Mouse (Mus musculus) forebrain, embryonic 12.5 days (tissue): ENCODE results near the gene Lrrc59. TPM values are rescaled to one million over a fixed set of nuclear protein-coding genes. Genes with fewer than 3 reads are reported as not detected.

Source experiments
- ATAC-seq: fragments of 200-750 bp; cut with Nextera tagmentation; 2 replicates; pipeline ENCODE4 v1.8.0; 2017; ENCODE audit warnings: moderate TSS enrichment; ENCODE audit not compliant: low FRiP score
- H3K27ac ChIP-seq: fragments of 300-500 bp; sonication (generic); 2 replicates; pipeline ENCODE4 v1.5.1; 2016; ENCODE audit warnings: mild to moderate bottlenecking
- H3K27me3 ChIP-seq: fragments of 300-500 bp; sonication (generic); 2 replicates; pipeline ENCODE4 v1.6.1; 2016; ENCODE audit warnings: mild to moderate bottlenecking
- H3K36me3 ChIP-seq: fragments of 300-500 bp; sonication (generic); replicated peaks from 2 replicates; pipeline ENCODE4 v1.6.1; 2016; ENCODE audit warnings: mild to moderate bottlenecking
- H3K4me1 ChIP-seq: fragments of 300-500 bp; sonication (generic); 2 replicates; pipeline ENCODE4 v1.6.1; 2016
- H3K4me2 ChIP-seq: fragments of 300-500 bp; sonication (generic); 2 replicates; pipeline ENCODE4 v1.6.1; 2016; ENCODE audit warnings: mild to moderate bottlenecking, moderate library complexity
- H3K4me3 ChIP-seq: fragments of 300-500 bp; sonication (generic); replicated peaks from 2 replicates; pipeline ENCODE4 v1.5.1; 2016; ENCODE audit warnings: mild to moderate bottlenecking
- H3K9ac ChIP-seq: fragments of 300-500 bp; sonication (generic); 2 replicates; pipeline ENCODE4 v1.6.1; 2016; ENCODE audit warnings: mild to moderate bottlenecking
- H3K9me3 ChIP-seq: fragments of 300-500 bp; sonication (generic); 2 replicates; pipeline ENCODE4 v1.6.1; 2016
- WGBS: fragments of 180-500 bp; shearing (Covaris S2); methylation state at CpG from one replicate; pipeline ENCODE4 v1.1.7; 2016; 5-methylcytosine and 5-hydroxymethylcytosine counted together
- polyA plus RNA-seq: library from polyadenylated mRNA; unstranded; fragments of >200 nt; fragmentation: Nextera tagmentation; extraction: Ambion mirVana; gene quantifications from 2 replicates; pipeline ENCODE4 v1.2.1, GENCODE M21; 2016

Gene Lrrc59
- 218 and 229 TPM in 2 replicates for polyA plus RNA-seq

DNA sequence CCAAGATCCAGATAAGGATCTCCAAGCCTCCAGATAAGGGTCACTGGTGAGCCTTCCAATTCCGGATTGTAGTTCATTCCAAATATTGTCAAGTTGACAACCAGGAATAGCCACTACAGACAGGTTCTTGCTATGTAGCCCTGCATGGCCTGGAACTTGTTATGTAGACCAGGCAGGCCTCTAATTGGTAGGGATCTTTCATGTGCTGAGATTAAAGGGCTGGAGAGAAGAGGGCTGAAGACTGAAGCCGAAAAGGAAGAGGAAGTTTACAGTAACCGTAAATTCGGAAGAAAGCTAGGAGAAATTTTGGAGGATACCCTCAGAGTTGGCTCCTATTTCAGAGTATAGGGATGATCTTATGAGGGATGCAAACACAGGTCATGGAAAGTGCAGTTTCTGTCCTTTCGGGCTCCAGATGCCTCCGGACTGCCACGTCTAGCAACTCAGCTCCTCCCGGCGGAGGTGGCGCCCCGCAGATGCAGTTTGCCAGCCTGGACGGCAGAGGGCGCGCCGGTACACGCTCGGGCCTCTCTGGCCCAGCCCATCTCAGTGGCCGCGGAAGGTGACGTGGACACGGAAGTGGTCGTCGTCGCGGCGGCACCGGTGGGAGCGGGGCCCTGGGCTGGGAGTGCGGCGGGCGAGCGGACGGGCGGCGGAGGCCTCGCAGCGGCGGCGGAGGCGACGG, at the start of gene Lrrc59:
Gene Lrrc59, plus strand, starts transcription at position 569 of the 685 bp plus-strand sequence.
- H3K4me2 ChIP-seq, result peak within 1 kb of the TSS; percentile 86
- no peaks in the 10 kb centered on the region for H3K27me3 ChIP-seq
- peak within 1 kb of the TSS; percentile 89 for H3K9ac ChIP-seq
- peak; percentile 99 for ATAC-seq
- WGBS, result 6% methylated on average over 41 of the region's 41 CpGs
- peak within 1 kb of the TSS; percentile 66; the same call in 1 of the 2 replicates for H3K27ac ChIP-seq
- H3K4me3 ChIP-seq, result peak within 1 kb of the TSS; percentile 94
- peaks cover 30% of the 10 kb centered on the region for H3K36me3 ChIP-seq
- H3K9me3 ChIP-seq, result no peaks in the 10 kb centered on the region
- peaks cover 15% of the 10 kb centered on the region for H3K4me1 ChIP-seq

DNA sequence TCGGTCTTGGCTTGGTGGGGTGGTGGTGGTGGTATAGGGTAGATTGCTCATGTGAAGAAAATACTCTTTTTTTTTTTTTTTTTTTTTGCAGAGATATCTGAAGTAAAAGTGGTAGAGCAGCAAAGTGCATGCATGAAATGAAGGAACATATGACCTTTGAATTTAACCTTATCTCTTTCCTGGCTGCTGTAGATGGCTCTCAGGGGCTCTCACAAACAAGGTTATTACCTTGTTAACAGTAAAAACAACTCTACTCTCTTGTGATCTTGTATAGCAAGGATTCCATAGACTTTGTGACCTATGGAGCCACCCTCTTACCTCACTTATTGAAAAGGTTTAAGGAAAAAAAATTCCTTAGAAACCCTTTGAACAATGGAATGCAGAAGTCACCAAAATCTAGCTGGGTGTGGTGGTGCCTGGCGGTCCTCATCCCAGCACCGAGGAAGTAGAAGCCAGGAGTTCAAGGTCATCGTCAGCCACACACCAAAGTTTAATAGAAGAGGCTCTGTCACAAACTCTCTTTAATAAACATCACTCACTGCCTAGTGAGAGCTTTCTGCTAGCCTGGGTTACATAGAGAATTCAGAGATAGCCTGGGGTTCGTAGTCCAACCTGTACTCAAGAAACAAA, 49.3 kb upstream of the Lrrc59 start:
- Histone ChIP-seq H3K27me3 (no peaks in the 10 kb centered on the region), H3K4me2 (no peak overlapping the region), H3K4me3 (no peak overlapping the region), H3K36me3 (no peaks in the 10 kb centered on the region), H3K4me1 (no peaks in the 10 kb centered on the region), H3K27ac (no peak overlapping the region), H3K9ac (no peak overlapping the region), H3K9me3 (no peaks in the 10 kb centered on the region)
- ATAC-seq, result no peak
- WGBS, result 91% methylated on average over 5 of the region's 5 CpGs

GRCm38 (mm10) chr11:94585091-94585490, 44.5 kb upstream of the Lrrc59 start:
- 96% methylated on average over 9 of the region's 9 CpGs for WGBS

GRCm38 (mm10) chr11:94587511-94587910, 42.1 kb upstream of the Lrrc59 start:
- H3K4me1 ChIP-seq, result 0 out of 2 replicates have a peak, but pooled peaks cover 4% of the 10 kb centered on the region
- ATAC-seq, result no peak
- H3K4me3 ChIP-seq, result no peak overlapping the region
- H3K9ac ChIP-seq, result no peak overlapping the region
- no peaks in the 10 kb centered on the region for H3K36me3 ChIP-seq
- no peak overlapping the region for H3K4me2 ChIP-seq
- 84% methylated on average over 6 of the region's 6 CpGs for WGBS
- no peak overlapping the region for H3K27ac ChIP-seq
- no peaks in the 10 kb centered on the region for H3K9me3 ChIP-seq
- H3K27me3 ChIP-seq, result no peaks in the 10 kb centered on the region

More at GRCm38 (mm10) chr11:94585091-94585490, 44.5 kb upstream of the Lrrc59 start:
- Histone ChIP-seq H3K36me3 (no peaks in the 10 kb centered on the region), H3K27ac (no peak overlapping the region), H3K9ac (no peak overlapping the region), H3K4me1 (no peaks in the 10 kb centered on the region), H3K4me3 (no peak overlapping the region), H3K4me2 (no peak overlapping the region), H3K27me3 (no peaks in the 10 kb centered on the region), H3K9me3 (no peaks in the 10 kb centered on the region)
- no peak for ATAC-seq

- no peaks in the 10 kb centered on the region for H3K9me3 ChIP-seq
- 70% methylated on average over 7 of the region's 7 CpGs for WGBS
- peaks cover 8% of the 10 kb centered on the region for H3K4me1 ChIP-seq
- no peaks in the 10 kb centered on the region for H3K36me3 ChIP-seq
- no peak overlapping the region for H3K27ac ChIP-seq
- H3K4me3 ChIP-seq, result no peak overlapping the region
- no peak overlapping the region for H3K9ac ChIP-seq
- no peak overlapping the region for H3K4me2 ChIP-seq
- H3K27me3 ChIP-seq, result 0 out of 2 replicates have a peak, but pooled peaks cover 5% of the 10 kb centered on the region
- no peak for ATAC-seq
Measured at GRCm38 (mm10) chr11:94596311-94596852, 33.2 kb upstream of the Lrrc59 start.

DNA sequence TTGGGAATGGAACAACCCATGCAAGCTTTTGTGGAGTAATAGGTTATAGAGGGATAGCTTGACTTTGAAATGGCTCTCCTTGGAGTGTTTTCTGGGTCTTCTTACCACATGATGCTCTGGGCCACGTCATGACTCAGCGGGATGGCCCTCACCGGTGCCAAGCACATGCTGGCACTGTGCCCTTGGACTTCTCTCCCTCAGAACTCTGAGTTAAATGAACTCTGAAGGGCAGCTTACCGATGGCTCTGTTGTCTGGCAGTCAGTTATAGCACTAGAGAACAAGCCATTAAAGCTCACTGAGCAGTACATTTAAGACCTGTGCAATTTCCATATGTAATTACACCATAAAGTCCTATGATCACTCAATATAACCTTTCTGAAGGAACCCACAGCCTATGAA, 32.2 kb upstream of the Lrrc59 start:
- no peak for ATAC-seq
- Histone ChIP-seq H3K4me1 (peaks cover 15% of the 10 kb centered on the region), H3K27ac (no peak overlapping the region), H3K27me3 (peaks cover 9% of the 10 kb centered on the region; the same call in 1 of the 2 replicates), H3K4me2 (no peak overlapping the region), H3K9me3 (no peaks in the 10 kb centered on the region), H3K9ac (no peak overlapping the region), H3K4me3 (no peak overlapping the region), H3K36me3 (no peaks in the 10 kb centered on the region)
- 92% methylated on average over 4 of the region's 4 CpGs for WGBS

DNA sequence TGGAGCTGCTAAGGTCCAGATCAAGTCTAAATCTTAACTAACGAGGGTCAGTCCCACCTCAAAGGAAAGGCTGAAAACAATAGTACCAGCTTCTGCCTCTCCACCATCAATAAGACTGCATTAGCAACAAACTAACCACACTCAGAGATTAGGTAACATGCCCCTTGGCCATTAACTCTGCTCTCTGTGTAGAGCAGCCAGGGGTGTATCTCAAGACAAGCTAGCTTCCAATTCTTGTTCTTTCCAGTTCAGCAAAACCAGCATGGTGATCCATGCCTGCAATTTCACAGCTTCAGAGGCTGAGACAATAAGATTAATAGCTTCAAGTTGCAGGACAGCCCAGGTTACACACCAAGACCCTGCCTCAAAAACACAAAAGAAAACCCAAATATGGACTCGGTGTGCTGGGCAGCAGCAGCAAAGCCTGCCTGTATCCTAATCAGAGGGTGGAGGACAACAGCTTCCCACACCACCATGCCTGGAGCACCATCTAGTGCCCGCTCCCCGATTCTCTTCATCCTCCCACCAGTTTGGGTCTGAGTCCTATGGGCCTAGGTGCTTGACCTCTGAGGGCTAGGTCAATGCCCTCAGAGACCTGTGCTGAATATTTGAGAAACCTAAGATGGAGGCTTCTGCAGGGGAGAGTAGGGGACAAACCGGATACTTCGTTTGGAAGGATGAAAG, 31.0 kb upstream of the Lrrc59 start:
- H3K4me1 ChIP-seq, result peaks cover 15% of the 10 kb centered on the region
- no peaks in the 10 kb centered on the region for H3K36me3 ChIP-seq
- no peak overlapping the region for H3K4me3 ChIP-seq
- 72% methylated on average over 6 of the region's 6 CpGs for WGBS
- H3K9me3 ChIP-seq, result no peaks in the 10 kb centered on the region
- H3K4me2 ChIP-seq, result no peak overlapping the region
- peaks cover 13% of the 10 kb centered on the region; the same call in 1 of the 2 replicates for H3K27me3 ChIP-seq
- no peak overlapping the region for H3K9ac ChIP-seq
- no peak for ATAC-seq
- H3K27ac ChIP-seq, result no peak overlapping the region

DNA sequence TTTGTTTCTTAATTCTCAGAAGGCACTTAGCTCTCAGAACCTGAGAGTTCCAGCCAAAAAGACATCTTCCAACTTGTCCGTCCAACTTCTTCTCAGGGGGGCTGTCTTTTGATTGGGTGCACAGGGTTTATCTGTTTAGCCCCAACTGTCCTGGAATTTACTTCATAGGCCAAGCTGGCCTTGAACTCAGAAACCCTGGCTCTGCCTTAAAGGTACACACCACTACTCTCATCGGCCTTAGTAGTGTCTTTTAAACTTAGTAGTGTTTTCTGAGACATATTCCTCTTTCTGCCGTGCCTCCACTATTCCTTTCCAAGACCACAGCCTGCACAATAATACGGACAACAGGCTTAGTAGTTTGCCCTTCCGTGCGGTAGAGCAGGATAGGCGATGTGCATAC, 29.1 kb upstream of the Lrrc59 start:
- H3K4me1 ChIP-seq, result peaks cover 15% of the 10 kb centered on the region
- H3K27me3 ChIP-seq, result peaks cover 13% of the 10 kb centered on the region; the same call in 1 of the 2 replicates
- ATAC-seq, result no peak
- H3K27ac ChIP-seq, result no peak overlapping the region
- H3K9me3 ChIP-seq, result no peaks in the 10 kb centered on the region
- H3K4me3 ChIP-seq, result no peak overlapping the region
- 90% methylated on average over 7 of the region's 7 CpGs for WGBS
- H3K36me3 ChIP-seq, result no peaks in the 10 kb centered on the region
- H3K4me2 ChIP-seq, result 0 out of 2 replicates have a peak overlapping the region, but pooled peaks have one; percentile 79
- no peak overlapping the region for H3K9ac ChIP-seq

- Histone ChIP-seq H3K9me3 (no peaks in the 10 kb centered on the region), H3K4me2 (peak within 1 kb of the TSS; percentile 79), H3K4me1 (peaks cover 15% of the 10 kb centered on the region), H3K4me3 (peak within 1 kb of the TSS; percentile 47), H3K36me3 (no peaks in the 10 kb centered on the region), H3K27ac (no peak within 1 kb of the TSS; the same call in none of the 2 replicates), H3K9ac (peak within 1 kb of the TSS; percentile 65), H3K27me3 (peaks cover 13% of the 10 kb centered on the region; the same call in 1 of the 2 replicates)
- ATAC-seq, result peak; percentile 89
- WGBS, result under 1% methylated on average over 50 of the region's 52 CpGs
Measured at GRCm38 (mm10) chr11:94601321-94602281, 28.0 kb upstream of the Lrrc59 start, which contains the start of gene Acsf2. Acsf2 (minus strand) TSS chr11:94601871.

DNA sequence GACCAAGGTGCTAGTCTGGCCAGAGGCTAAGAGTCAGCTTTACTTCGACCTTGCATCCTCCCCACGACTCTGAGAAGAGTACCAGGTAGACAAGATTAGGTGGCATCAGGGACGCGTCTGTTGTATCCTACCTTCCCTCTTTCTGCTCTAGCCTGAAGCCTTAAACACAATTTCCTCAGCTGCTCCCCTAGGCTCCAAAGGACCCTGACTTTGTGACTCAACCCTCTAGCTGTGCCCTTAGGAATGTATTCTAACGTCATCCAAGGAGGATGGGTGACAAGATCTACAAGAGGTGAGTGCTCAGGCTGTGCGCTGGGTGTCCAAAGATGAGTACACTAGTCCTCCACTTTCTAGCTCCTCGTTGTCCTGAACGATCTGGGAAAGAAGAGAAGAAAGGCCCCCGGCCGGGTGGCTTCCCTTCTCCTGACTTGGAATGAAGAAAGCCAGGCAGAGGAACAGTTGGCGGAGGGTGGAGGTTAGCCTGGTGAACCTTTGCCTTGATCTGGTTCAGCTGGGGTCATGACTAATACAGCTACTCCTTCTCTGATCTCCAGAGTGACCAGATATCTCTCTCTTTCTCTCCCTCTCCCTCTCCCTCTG, 27.1 kb upstream of the Lrrc59 start:
- H3K27me3 ChIP-seq, result peaks cover 13% of the 10 kb centered on the region; the same call in 1 of the 2 replicates
- H3K36me3 ChIP-seq, result no peaks in the 10 kb centered on the region
- no peaks in the 10 kb centered on the region for H3K9me3 ChIP-seq
- H3K9ac ChIP-seq, result no peak overlapping the region
- no peak overlapping the region for H3K27ac ChIP-seq
- H3K4me2 ChIP-seq, result peak overlapping the region; percentile 79
- H3K4me1 ChIP-seq, result peaks cover 15% of the 10 kb centered on the region
- H3K4me3 ChIP-seq, result peak overlapping the region; percentile 47; the same call in 1 of the 2 replicates
- WGBS, result 74% methylated on average over 11 of the region's 11 CpGs
- no peak for ATAC-seq
